Mouse (Mus musculus): Measurements from ENCODE around the gene Arl9.

- no peak for TF ChIP-seq CTCF (IDR thresholded peaks at IDR 0.05; ENCODE audit: borderline replicate concordance, control insufficient read depth, extremely low read depth, insufficient read depth, low read length, poor library complexity)
- no peak for TF ChIP-seq POLR2A (IDR thresholded peaks at IDR 0.05; ENCODE audit: control insufficient read depth, extremely low read depth, insufficient read depth, low read length, poor library complexity)
Measured at GRCm38 (mm10) chr5:76954271-76954900, 49.5 kb upstream of the Arl9 start.

All from thymus, adult 2 months (tissue).